ENCODE assay signal across 8 mouse cellular contexts in genomic region chr12:80435887-80436286, GRCm38 (mm10). TPM values are rescaled to one million over a fixed set of nuclear protein-coding genes. Genes with fewer than 3 reads are reported as not detected.
DNase-seq lines count a peak whose midpoint lies in the region; ATAC-seq and TF ChIP-seq lines count a peak whose summit lies in the region.

No protein-coding gene starts in this region.

- no peaks in the 10 kb centered on the region for H3K4me1 ChIP-seq in lung, embryonic 14.5 days (ENCODE audit: insufficient read depth)
- 0 out of 2 replicates have a peak, but pooled peaks cover 3% of the 10 kb centered on the region for H3K4me1 ChIP-seq in hindbrain, embryonic 11.5 days (replicated peaks; ENCODE audit: control insufficient read depth, insufficient read depth, low read length)
- peaks cover 10% of the 10 kb centered on the region for H3K4me1 ChIP-seq in midbrain, embryonic 14.5 days (ENCODE audit: control insufficient read depth, insufficient read depth, low read length)

- H3K9me3 ChIP-seq in lung, embryonic 14.5 days (ENCODE audit: low read depth, low read length): no peaks in the 10 kb centered on the region
- no peaks in the 10 kb centered on the region for H3K9me3 ChIP-seq in hindbrain, embryonic 11.5 days (ENCODE audit: control insufficient read depth, low read length)
- H3K9me3 ChIP-seq in midbrain, embryonic 14.5 days (ENCODE audit: control insufficient read depth, low read length): no peaks in the 10 kb centered on the region

- peak overlapping the region; percentile 72 for H3K4me2 ChIP-seq in lung, embryonic 14.5 days
- H3K4me2 ChIP-seq in hindbrain, embryonic 11.5 days (replicated peaks; ENCODE audit: low read depth, low read length): peak overlapping the region; percentile 66
- H3K4me2 ChIP-seq in midbrain, embryonic 14.5 days (ENCODE audit: low read length): peak overlapping the region; percentile 62

- DNase-seq in lung, embryonic 14.5 days: no peak
- DNase-seq in lung, postnatal 14 days: no peak
- peak; percentile 32 for DNase-seq in ZHBTc4 (ENCODE audit: low read depth, low spot score)
- DNase-seq in hindbrain, embryonic 11.5 days (ENCODE audit: low spot score): no peak
- no peak for DNase-seq in midbrain, embryonic 14.5 days
- DNase-seq in left cerebral cortex, adult 11 months (ENCODE audit: low spot score): no peak
- no peak for DNase-seq in layer of hippocampus, postnatal 14 days (ENCODE audit: low spot score in 2 of 2)
- no peak for DNase-seq in left cerebral cortex, postnatal 36 days (ENCODE audit: low spot score in 2 of 2)

- H3K36me3 ChIP-seq in lung, embryonic 14.5 days (ENCODE audit: insufficient read depth): 0 out of 2 replicates have a peak, but pooled peaks cover 6% of the 10 kb centered on the region
- no peaks in the 10 kb centered on the region for H3K36me3 ChIP-seq in hindbrain, embryonic 11.5 days (ENCODE audit: control insufficient read depth, insufficient read depth, low read length)
- H3K36me3 ChIP-seq in midbrain, embryonic 14.5 days (ENCODE audit: control insufficient read depth, insufficient read depth, low read length): no peaks in the 10 kb centered on the region

- TF ChIP-seq CTCF in lung, embryonic 14.5 days (IDR thresholded peaks at IDR 0.05; ENCODE audit: low read depth): no peak

- peak overlapping the region; percentile 89 for H3K4me3 ChIP-seq in lung, embryonic 14.5 days (ENCODE audit: low read depth, low read length)
- H3K4me3 ChIP-seq in hindbrain, embryonic 11.5 days (ENCODE audit: low read depth, low read length): peak overlapping the region; percentile 91
- H3K4me3 ChIP-seq in midbrain, embryonic 14.5 days (replicated peaks; ENCODE audit: low read depth, low read length): peak overlapping the region; percentile 90

- 0% methylated on average over 10 of the region's 10 CpGs for WGBS in lung, embryonic 14.5 days
- 0% methylated on average over 6 of the region's 10 CpGs for WGBS in hindbrain, embryonic 11.5 days
- WGBS in midbrain, embryonic 14.5 days: 1% methylated on average over 9 of the region's 10 CpGs

- intact Hi-C loops in left cerebral cortex, postnatal 36 days (cut with DNase I): loop anchor here (2.0 kb wide), 1 partner anchor 27 kb away; the partner anchor contains the start of gene Exd2

- peak overlapping the region; percentile 97 for H3K27ac ChIP-seq in lung, embryonic 14.5 days (ENCODE audit: low read depth)
- peak overlapping the region; percentile 98 for H3K27ac ChIP-seq in hindbrain, embryonic 11.5 days (ENCODE audit: low read depth, low read length)
- peak overlapping the region; percentile 98 for H3K27ac ChIP-seq in midbrain, embryonic 14.5 days (replicated peaks; ENCODE audit: low read depth, low read length)

- H3K9ac ChIP-seq in lung, embryonic 14.5 days: peak overlapping the region; percentile 92
- H3K9ac ChIP-seq in hindbrain, embryonic 11.5 days (ENCODE audit: low read depth, low read length): peak overlapping the region; percentile 93
- peak overlapping the region; percentile 88 for H3K9ac ChIP-seq in midbrain, embryonic 14.5 days (replicated peaks; ENCODE audit: low read length)

- no peaks in the 10 kb centered on the region for H3K27me3 ChIP-seq in lung, embryonic 14.5 days (ENCODE audit: insufficient read depth, low read length)
- H3K27me3 ChIP-seq in hindbrain, embryonic 11.5 days (ENCODE audit: control insufficient read depth, insufficient read depth, low read length): no peaks in the 10 kb centered on the region
- no peaks in the 10 kb centered on the region for H3K27me3 ChIP-seq in midbrain, embryonic 14.5 days (ENCODE audit: control insufficient read depth, insufficient read depth, low read length)

- ATAC-seq in lung, embryonic 14.5 days (ENCODE audit: insufficient read depth): peak; percentile 2; the same call in 1 of the 2 replicates
- ATAC-seq in hindbrain, embryonic 11.5 days (ENCODE audit: low FRiP score): no peak; the same call in 1 of the 2 replicates
- peak; percentile 41; the same call in 1 of the 2 replicates for ATAC-seq in midbrain, embryonic 14.5 days (ENCODE audit: low FRiP score, low TSS enrichment)

RNA-seq across cellular contexts. Expression of gene Dcaf5, which starts 0.5 kb away (rescaled TPM):
- polyA plus RNA-seq in lung, embryonic 14.5 days (2014; fragmentation: Nextera tagmentation; extraction: Ambion mirVana): 9.9 and 10.7 TPM in 2 replicates
- 14.5 and 15.1 TPM in 2 replicates for polyA plus RNA-seq in hindbrain, embryonic 11.5 days (2014; fragmentation: Nextera tagmentation; extraction: Ambion mirVana)
- 28.0 and 29.9 TPM in 2 replicates for polyA plus RNA-seq in midbrain, embryonic 14.5 days (2014; fragmentation: Nextera tagmentation; extraction: Ambion mirVana)
- 10 to 100 TPM; 59.4 to 70.9 TPM for total RNA-seq in layer of hippocampus, postnatal 14 days (2021)
- total RNA-seq in left cerebral cortex, postnatal 36 days (2021): 10 to 100 TPM; 75.4 to 86.9 TPM

RNA-seq across cellular contexts. Expression of gene Exd2, which starts 27.0 kb away (rescaled TPM):
- 28.5 and 29.5 TPM in 2 replicates for polyA plus RNA-seq in lung, embryonic 14.5 days (2014; fragmentation: Nextera tagmentation; extraction: Ambion mirVana)
- polyA plus RNA-seq in hindbrain, embryonic 11.5 days (2014; fragmentation: Nextera tagmentation; extraction: Ambion mirVana): 41.3 and 46.3 TPM in 2 replicates
- polyA plus RNA-seq in midbrain, embryonic 14.5 days (2014; fragmentation: Nextera tagmentation; extraction: Ambion mirVana): 52.9 and 59.7 TPM in 2 replicates
- total RNA-seq in layer of hippocampus, postnatal 14 days (2021): 10 to 100 TPM; 70.3 to 71.3 TPM
- 100 to 1,000 TPM in 1 of 2 experiments, 10 to 100 TPM in 1; 93.9 to 147 TPM for total RNA-seq in left cerebral cortex, postnatal 36 days (2021)
